Mouse (Mus musculus) liver, embryonic 11.5 days (tissue): Measurements from ENCODE around the gene Fam185a. TPM values are rescaled to one million over a fixed set of nuclear protein-coding genes. Genes with fewer than 3 reads are reported as not detected.
A peak's percentile ranks its signal among the peaks of the same experiment; 100 is the strongest.

Experiments used
- ATAC-seq: fragments of 200-750 bp; cut with Nextera tagmentation; replicated peaks from 2 replicates; pipeline ENCODE4 v1.8.0; 2017; ENCODE audit warnings: moderate number of reproducible peaks, mild to moderate bottlenecking, moderate TSS enrichment, moderate library complexity; ENCODE audit not compliant: low FRiP score
- DNase-seq: peaks from one replicate; pipeline ENCODE4 v3.0.0-alpha.2; 2017; ENCODE audit warnings: low spot score
- H3K27ac ChIP-seq: fragments of 300-500 bp; sonication (generic); 2 replicates; pipeline ENCODE4 v1.5.1; 2014; ENCODE audit warnings: mild to moderate bottlenecking, low read depth, low read length, control low read depth
- H3K27me3 ChIP-seq: fragments of 300-500 bp; sonication (generic); replicated peaks from 2 replicates; pipeline ENCODE4 v1.6.1; 2014; ENCODE audit warnings: low read length, mixed read lengths; ENCODE audit not compliant: control insufficient read depth, insufficient read depth
- H3K36me3 ChIP-seq: fragments of 300-500 bp; sonication (generic); 2 replicates; pipeline ENCODE4 v1.6.1; 2014; ENCODE audit warnings: mild to moderate bottlenecking, low read length, moderate library complexity, mixed read lengths; ENCODE audit not compliant: control insufficient read depth, insufficient read depth
- H3K4me1 ChIP-seq: fragments of 300-500 bp; sonication (generic); replicated peaks from 2 replicates; pipeline ENCODE4 v1.6.1; 2014; ENCODE audit warnings: low read length, mixed read lengths; ENCODE audit not compliant: control insufficient read depth, insufficient read depth
- H3K4me2 ChIP-seq: fragments of 300-500 bp; sonication (generic); 2 replicates; pipeline ENCODE4 v1.6.1; 2014; ENCODE audit warnings: mild to moderate bottlenecking, control low read depth, moderate library complexity
- H3K4me3 ChIP-seq: fragments of 300-500 bp; sonication (generic); 2 replicates; pipeline ENCODE4 v1.5.1; 2014; ENCODE audit warnings: low read depth, low read length, control low read depth
- H3K9ac ChIP-seq: fragments of 300-500 bp; sonication (generic); 2 replicates; pipeline ENCODE4 v1.6.1; 2014; ENCODE audit warnings: low read depth, low read length, control low read depth
- H3K9me3 ChIP-seq: fragments of 300-500 bp; sonication (generic); 2 replicates; pipeline ENCODE4 v1.6.1; 2016; ENCODE audit warnings: low read length, inconsistent platforms, mixed read lengths; ENCODE audit not compliant: control insufficient read depth
- WGBS: fragments of 180-500 bp; shearing (Covaris S2); extraction: QIAGEN DNeasy Blood & Tissue Kit; methylation state at CpG from one replicate; pipeline ENCODE4 v1.1.7; 2014; 5-methylcytosine and 5-hydroxymethylcytosine counted together
- polyA plus RNA-seq: library from polyadenylated mRNA; unstranded; fragments of >200 nt; fragmentation: Nextera tagmentation; extraction: Ambion mirVana; gene quantifications from 2 replicates; pipeline ENCODE4 v1.2.1, GENCODE M21; 2014

Fam185a gene
- polyA plus RNA-seq, 1 experiment from 2014 or later, result 8.0 TPM

- no peaks in the 10 kb centered on the region for H3K9me3 ChIP-seq
- H3K27me3 ChIP-seq, result no peaks in the 10 kb centered on the region
- no peak overlapping the region for H3K27ac ChIP-seq
- DNase-seq, result no peak
- H3K4me2 ChIP-seq, result no peak overlapping the region
- H3K9ac ChIP-seq, result no peak overlapping the region
- WGBS, result 32% methylated on average over 1 of the region's 1 CpGs
- ATAC-seq, result no peak
- H3K4me1 ChIP-seq, result no peaks in the 10 kb centered on the region; the same call in 1 of the 2 replicates
- H3K36me3 ChIP-seq, result no peaks in the 10 kb centered on the region
- no peak overlapping the region for H3K4me3 ChIP-seq
Measured at GRCm38 (mm10) chr5:21414116-21414820, 10.5 kb upstream of the Fam185a start.

GRCm38 (mm10) chr5:21418613-21419012, 6.1 kb upstream of the Fam185a start:
- 56% methylated on average over 4 of the region's 4 CpGs for WGBS
- H3K4me1 ChIP-seq, result no peaks in the 10 kb centered on the region
- H3K27me3 ChIP-seq, result no peaks in the 10 kb centered on the region
- no peaks in the 10 kb centered on the region for H3K36me3 ChIP-seq
- H3K4me3 ChIP-seq, result no peak overlapping the region
- no peaks in the 10 kb centered on the region for H3K9me3 ChIP-seq
- no peak overlapping the region for H3K27ac ChIP-seq
- no peak for ATAC-seq
- DNase-seq, result no peak
- H3K4me2 ChIP-seq, result no peak overlapping the region
- H3K9ac ChIP-seq, result no peak overlapping the region

GRCm38 (mm10) chr5:21420609-21421008, 4.1 kb upstream of the Fam185a start:
- DNase-seq (no peak), ATAC-seq (no peak)
- 17% methylated on average over 1 of the region's 1 CpGs for WGBS
- H3K36me3 ChIP-seq, result no peaks in the 10 kb centered on the region
- no peaks in the 10 kb centered on the region for H3K9me3 ChIP-seq
- no peak overlapping the region for H3K27ac ChIP-seq
- H3K4me2 ChIP-seq, result no peak overlapping the region
- no peaks in the 10 kb centered on the region for H3K27me3 ChIP-seq
- H3K9ac ChIP-seq, result no peak overlapping the region
- H3K4me1 ChIP-seq, result no peaks in the 10 kb centered on the region
- H3K4me3 ChIP-seq, result no peak overlapping the region

GRCm38 (mm10) chr5:21426666-21427065, 1.9 kb downstream of the Fam185a start:
- Histone ChIP-seq H3K4me3 (peak overlapping the region; percentile 64), H3K27me3 (no peaks in the 10 kb centered on the region), H3K27ac (no peak overlapping the region), H3K36me3 (no peaks in the 10 kb centered on the region), H3K9ac (no peak overlapping the region), H3K9me3 (no peaks in the 10 kb centered on the region), H3K4me1 (peaks cover 11% of the 10 kb centered on the region), H3K4me2 (peak overlapping the region; percentile 96)
- DNase-seq (no peak), ATAC-seq (no peak)
- 95% methylated on average over 6 of the region's 6 CpGs for WGBS

GRCm38 (mm10) chr5:21434148-21434929, 9.6 kb downstream of the Fam185a start:
- ATAC-seq (no peak), DNase-seq (no peak)
- H3K4me1 ChIP-seq, result no peaks in the 10 kb centered on the region
- H3K9me3 ChIP-seq, result no peaks in the 10 kb centered on the region
- no peak overlapping the region for H3K4me2 ChIP-seq
- no peaks in the 10 kb centered on the region for H3K27me3 ChIP-seq
- no peak overlapping the region for H3K4me3 ChIP-seq
- H3K9ac ChIP-seq, result no peak overlapping the region
- H3K36me3 ChIP-seq, result no peaks in the 10 kb centered on the region
- H3K27ac ChIP-seq, result no peak overlapping the region
- WGBS, result 81% methylated on average over 11 of the region's 11 CpGs

GRCm38 (mm10) chr5:21436471-21436975, 11.8 kb downstream of the Fam185a start:
- DNase-seq (no peak), ATAC-seq (no peak)
- Histone ChIP-seq H3K9ac (no peak overlapping the region), H3K9me3 (no peaks in the 10 kb centered on the region), H3K36me3 (no peaks in the 10 kb centered on the region), H3K27ac (no peak overlapping the region), H3K4me2 (no peak overlapping the region), H3K4me3 (no peak overlapping the region), H3K4me1 (no peaks in the 10 kb centered on the region), H3K27me3 (no peaks in the 10 kb centered on the region)
- 85% methylated on average over 8 of the region's 8 CpGs for WGBS

- Histone ChIP-seq H3K27me3 (no peaks in the 10 kb centered on the region), H3K4me2 (no peak overlapping the region), H3K36me3 (no peaks in the 10 kb centered on the region), H3K4me3 (no peak overlapping the region), H3K9me3 (no peaks in the 10 kb centered on the region), H3K27ac (no peak overlapping the region), H3K9ac (no peak overlapping the region), H3K4me1 (no peaks in the 10 kb centered on the region)
- DNase-seq (no peak), ATAC-seq (no peak)
- 85% methylated on average over 9 of the region's 9 CpGs for WGBS
Measured at GRCm38 (mm10) chr5:21438428-21438827, 13.7 kb downstream of the Fam185a start.

GRCm38 (mm10) chr5:21439446-21440110, 14.8 kb downstream of the Fam185a start:
- Histone ChIP-seq H3K4me3 (no peak overlapping the region), H3K36me3 (no peaks in the 10 kb centered on the region), H3K9ac (no peak overlapping the region), H3K27me3 (no peaks in the 10 kb centered on the region), H3K27ac (no peak overlapping the region), H3K4me1 (no peaks in the 10 kb centered on the region), H3K9me3 (no peaks in the 10 kb centered on the region), H3K4me2 (no peak overlapping the region)
- DNase-seq (no peak), ATAC-seq (no peak)
- 89% methylated on average over 7 of the region's 7 CpGs for WGBS
